Mouse (Mus musculus) bone marrow, adult 2 months (tissue): ENCODE data around the gene Cst10. TPM values are rescaled to one million over a fixed set of nuclear protein-coding genes. Genes with fewer than 3 reads are reported as not detected.

Experiments used
- H3K27ac ChIP-seq: fragments of 200-500 bp; 2 replicates; pipeline ENCODE4 v1.5.1; 2012; ENCODE audit warnings: low read depth, mild to moderate bottlenecking, control low read depth, inconsistent platforms, low read length; ENCODE audit not compliant: control insufficient read depth, poor library complexity, insufficient read depth
- H3K4me1 ChIP-seq: fragments of 200-500 bp; 2 replicates; pipeline ENCODE4 v1.6.1; 2011; ENCODE audit warnings: low read length; ENCODE audit not compliant: control insufficient read depth, insufficient read depth
- H3K4me3 ChIP-seq: fragments of 200-500 bp; replicated peaks from 2 replicates; pipeline ENCODE3; 2011; ENCODE audit warnings: mild to moderate bottlenecking, low read depth, low read length, control low read depth; ENCODE audit not compliant: control insufficient read depth
- CTCF ChIP-seq: fragments of 200-500 bp; IDR thresholded peaks from 2 replicates; pipeline ENCODE4 v1.5.1; 2011; ENCODE audit warnings: low read length, control low read depth; ENCODE audit not compliant: control insufficient read depth, insufficient read depth
- POLR2A ChIP-seq: fragments of 200-500 bp; IDR thresholded peaks from 2 replicates; pipeline ENCODE4 v1.6.1; 2011; ENCODE audit warnings: low read depth, mild to moderate bottlenecking, control low read depth, low read length, borderline replicate concordance; ENCODE audit not compliant: control insufficient read depth
- whole genome bisulfite sequencing: fragments of 180-500 bp; shearing (Covaris S2); methylation state at CpG from one replicate; pipeline ENCODE4 v1.1.7; 2018; 5-methylcytosine and 5-hydroxymethylcytosine counted together
- polyA plus RNA-seq: library from polyadenylated mRNA; stranded (reverse); fragments of >200 nt; gene quantifications from 2 replicates; pipeline ENCODE4 v1.2.4, GENCODE M21; 2011; ENCODE audit warnings: low replicate concordance; ENCODE audit not compliant: missing spikeins, insufficient read depth, insufficient read length

The Cst10 gene
- polyA plus RNA-seq, result not detected in 2 replicates

- no peak within 1 kb of the TSS for H3K27ac ChIP-seq
- 65% methylated on average over 1 of the region's 1 CpGs for WGBS
- TF ChIP-seq POLR2A, result no peak
- TF ChIP-seq CTCF, result no peak
- no peak within 1 kb of the TSS for H3K4me3 ChIP-seq
- H3K4me1 ChIP-seq, result no peaks in the 10 kb centered on the region
Measured at GRCm38 (mm10) chr2:149404757-149405156, at the start of gene Cst10. Gene Cst10, plus strand, starts transcription at chr2:149405057.

DNA sequence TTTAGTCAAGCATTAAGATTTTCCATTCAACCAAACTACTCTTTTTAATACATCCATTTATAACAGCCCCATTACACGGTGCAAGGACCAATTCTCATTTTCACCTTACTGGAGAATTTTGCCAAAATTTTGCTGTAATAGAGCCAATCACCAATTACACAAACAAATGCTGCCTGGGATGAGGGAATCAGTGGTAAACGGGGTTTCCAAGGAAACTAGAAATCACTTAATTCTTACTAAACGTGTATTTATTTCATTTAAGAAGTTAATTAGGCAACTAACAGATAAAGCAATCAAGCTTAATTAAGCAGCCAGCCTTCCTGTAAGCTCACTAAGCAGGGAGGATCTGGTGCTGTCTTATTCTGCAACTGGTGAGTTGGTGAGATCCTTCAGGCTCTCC lies 11.9 kb upstream of the Cst10 start:
- Histone ChIP-seq H3K27ac (no peak overlapping the region), H3K4me3 (no peak overlapping the region), H3K4me1 (no peaks in the 10 kb centered on the region)
- WGBS, result 52% methylated on average over 3 of the region's 3 CpGs
- no peak for TF ChIP-seq CTCF
- no peak for TF ChIP-seq POLR2A

DNA sequence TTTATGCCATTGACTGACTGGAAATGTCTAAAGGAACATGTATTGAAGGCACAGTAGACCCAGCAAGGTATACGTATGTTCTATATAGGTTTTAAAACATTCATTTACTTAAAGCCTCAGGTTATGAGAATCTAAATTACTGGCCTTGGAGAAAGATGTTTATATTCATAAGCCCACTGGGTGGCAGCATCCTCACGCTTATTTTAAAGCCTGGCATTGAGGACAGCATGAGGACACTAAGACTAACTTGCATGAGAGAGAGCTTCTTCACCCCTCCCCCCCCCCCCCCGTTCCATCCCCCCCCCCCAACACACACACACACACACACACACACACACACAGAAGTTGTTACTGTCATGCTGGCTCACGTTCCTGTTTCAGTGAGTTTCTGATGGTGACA lies 17.7 kb downstream of the Cst10 start:
- 23% methylated on average over 4 of the region's 4 CpGs for WGBS
- TF ChIP-seq POLR2A (no peak), CTCF (no peak)
- H3K4me1 ChIP-seq, result no peaks in the 10 kb centered on the region

More for the DNA sequence above, 17.7 kb downstream of the Cst10 start:
- no peak overlapping the region for H3K27ac ChIP-seq
- H3K4me3 ChIP-seq, result no peak overlapping the region
